Mouse (Mus musculus): Measurements from ENCODE around the gene Phf6. TPM values are rescaled to one million over a fixed set of nuclear protein-coding genes. Genes with fewer than 3 reads are reported as not detected.

The Phf6 gene
- polyA plus RNA-seq, 1 experiment from 2014 or later: 37.2 TPM

- H3K27ac ChIP-seq (ENCODE audit: low read depth): no peak overlapping the region
- DNase-seq (ENCODE audit: low spot score): no peak
Measured at GRCm38 (mm10) chrX:52961559-52962110, 49.6 kb downstream of the Phf6 start.

DNA sequence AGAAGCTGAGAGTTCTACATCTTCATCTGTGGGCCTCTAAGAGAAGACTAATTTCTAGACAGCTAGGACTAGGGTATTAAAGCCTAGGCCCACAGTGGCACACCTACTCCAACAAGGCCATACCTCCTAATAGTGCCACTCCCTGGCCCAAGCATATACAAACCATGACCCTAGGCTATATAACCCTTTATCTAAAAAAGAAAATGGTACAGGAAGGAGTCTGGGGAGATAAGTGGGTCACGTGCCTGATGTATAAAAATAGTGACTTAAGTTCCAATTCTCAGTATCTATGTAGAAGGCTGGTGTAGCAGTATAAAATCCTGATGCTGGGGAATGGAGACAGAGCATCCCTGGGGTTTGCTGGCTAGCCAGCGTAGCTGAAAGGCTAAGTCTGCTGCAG, 53.1 kb downstream of the Phf6 start:
- WGBS: 84% methylated on average over 2 of the region's 2 CpGs
- H3K4me2 ChIP-seq (ENCODE audit: low read length): no peak overlapping the region
- H3K9me3 ChIP-seq (ENCODE audit: control insufficient read depth, low read length): no peaks in the 10 kb centered on the region
- no peaks in the 10 kb centered on the region for H3K27me3 ChIP-seq (replicated peaks; ENCODE audit: control insufficient read depth, insufficient read depth, low read length)
- no peak overlapping the region for H3K9ac ChIP-seq (ENCODE audit: low read length)
- H3K36me3 ChIP-seq (ENCODE audit: control insufficient read depth, insufficient read depth, low read length): no peaks in the 10 kb centered on the region
- no peaks in the 10 kb centered on the region for H3K4me1 ChIP-seq (replicated peaks; ENCODE audit: control insufficient read depth, insufficient read depth, low read length)
- no peak overlapping the region for H3K4me3 ChIP-seq (ENCODE audit: low read depth, low read length)
- DNase-seq (ENCODE audit: low spot score) (no peak), ATAC-seq (replicated peaks; ENCODE audit: low FRiP score, low TSS enrichment, low read depth) (no peak)
- no peak overlapping the region for H3K27ac ChIP-seq (ENCODE audit: low read depth)

More at GRCm38 (mm10) chrX:52961559-52962110, 49.6 kb downstream of the Phf6 start:
- H3K4me1 ChIP-seq (replicated peaks; ENCODE audit: control insufficient read depth, insufficient read depth, low read length): no peaks in the 10 kb centered on the region
- H3K36me3 ChIP-seq (ENCODE audit: control insufficient read depth, insufficient read depth, low read length): no peaks in the 10 kb centered on the region
- no peaks in the 10 kb centered on the region for H3K27me3 ChIP-seq (replicated peaks; ENCODE audit: control insufficient read depth, insufficient read depth, low read length)
- H3K4me2 ChIP-seq (ENCODE audit: low read length): no peak overlapping the region
- WGBS: 54% methylated on average over 5 of the region's 5 CpGs
- no peak overlapping the region for H3K9ac ChIP-seq (ENCODE audit: low read length)
- H3K9me3 ChIP-seq (ENCODE audit: control insufficient read depth, low read length): no peaks in the 10 kb centered on the region
- no peak overlapping the region for H3K4me3 ChIP-seq (ENCODE audit: low read depth, low read length)
- ATAC-seq (replicated peaks; ENCODE audit: low FRiP score, low TSS enrichment, low read depth): no peak

DNA sequence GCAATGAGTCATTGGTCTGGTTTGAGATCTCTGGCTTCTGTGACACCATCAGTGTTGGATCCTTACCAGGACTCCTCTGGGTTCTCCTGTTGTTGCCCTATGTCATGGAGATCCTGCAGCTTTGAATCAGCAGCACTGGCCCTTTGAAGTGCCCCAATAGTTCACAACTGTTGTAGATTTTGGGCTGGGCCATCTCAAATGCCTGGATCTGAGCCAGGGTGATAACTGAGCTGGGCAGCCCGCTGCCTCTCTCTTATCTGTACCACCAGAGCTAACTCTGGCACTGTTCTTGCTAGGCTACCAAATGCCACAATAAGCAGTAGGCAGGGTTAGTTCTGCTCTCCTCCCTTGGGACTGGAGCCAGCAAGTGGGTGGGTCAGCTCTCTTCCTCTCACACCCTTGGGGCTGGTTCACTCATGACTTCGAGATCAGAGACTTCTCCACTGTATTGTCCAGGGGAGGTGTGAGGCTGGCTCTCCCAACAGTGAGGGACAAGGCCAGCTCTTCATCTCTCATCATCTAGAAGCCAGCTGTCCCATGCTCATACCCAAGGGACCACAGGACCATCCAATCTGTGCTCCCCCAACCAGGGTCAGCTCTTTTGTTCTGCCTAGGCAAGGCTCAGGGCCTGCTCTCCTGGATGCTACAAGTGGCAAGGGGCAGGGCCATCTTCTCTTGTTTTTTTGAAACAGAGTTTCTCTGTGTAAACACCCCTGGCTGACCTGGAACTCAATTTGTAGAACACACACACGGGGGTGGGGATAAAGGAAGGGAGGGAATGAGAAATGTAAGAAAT, 59.3 kb downstream of the Phf6 start:
- Histone ChIP-seq H3K4me3 (ENCODE audit: low read depth, low read length) (no peak overlapping the region), H3K9me3 (ENCODE audit: control insufficient read depth, low read length) (no peaks in the 10 kb centered on the region), H3K4me1 (replicated peaks; ENCODE audit: control insufficient read depth, insufficient read depth, low read length) (no peaks in the 10 kb centered on the region), H3K4me2 (ENCODE audit: low read length) (no peak overlapping the region), H3K27ac (ENCODE audit: low read depth) (no peak overlapping the region), H3K9ac (ENCODE audit: low read length) (no peak overlapping the region), H3K36me3 (ENCODE audit: control insufficient read depth, insufficient read depth, low read length) (no peaks in the 10 kb centered on the region), H3K27me3 (replicated peaks; ENCODE audit: control insufficient read depth, insufficient read depth, low read length) (no peaks in the 10 kb centered on the region)
- ATAC-seq (replicated peaks; ENCODE audit: low FRiP score, low TSS enrichment, low read depth) (no peak), DNase-seq (ENCODE audit: low spot score) (no peak)
- 53% methylated on average over 3 of the region's 3 CpGs for WGBS

- Histone ChIP-seq H3K4me2 (ENCODE audit: low read length) (no peak overlapping the region), H3K36me3 (ENCODE audit: control insufficient read depth, insufficient read depth, low read length) (no peaks in the 10 kb centered on the region), H3K27me3 (replicated peaks; ENCODE audit: control insufficient read depth, insufficient read depth, low read length) (no peaks in the 10 kb centered on the region), H3K9ac (ENCODE audit: low read length) (no peak overlapping the region), H3K4me3 (ENCODE audit: low read depth, low read length) (no peak overlapping the region), H3K9me3 (ENCODE audit: control insufficient read depth, low read length) (no peaks in the 10 kb centered on the region), H3K4me1 (replicated peaks; ENCODE audit: control insufficient read depth, insufficient read depth, low read length) (no peaks in the 10 kb centered on the region), H3K27ac (ENCODE audit: low read depth) (no peak overlapping the region)
- WGBS: 95% methylated on average over 1 of the region's 1 CpGs
- ATAC-seq (replicated peaks; ENCODE audit: low FRiP score, low TSS enrichment, low read depth): no peak
- no peak for DNase-seq (ENCODE audit: low spot score)
Measured at GRCm38 (mm10) chrX:52972129-52972528, 60.1 kb downstream of the Phf6 start.

- whole genome bisulfite sequencing: 95% methylated on average over 1 of the region's 1 CpGs
- no peak for ATAC-seq (replicated peaks; ENCODE audit: low FRiP score, low TSS enrichment, low read depth)
- no peak overlapping the region for H3K4me2 ChIP-seq (ENCODE audit: low read length)
- H3K36me3 ChIP-seq (ENCODE audit: control insufficient read depth, insufficient read depth, low read length): no peaks in the 10 kb centered on the region
- no peak overlapping the region for H3K9ac ChIP-seq (ENCODE audit: low read length)
- no peaks in the 10 kb centered on the region for H3K27me3 ChIP-seq (replicated peaks; ENCODE audit: control insufficient read depth, insufficient read depth, low read length)
- no peak overlapping the region for H3K27ac ChIP-seq (ENCODE audit: low read depth)
- H3K4me1 ChIP-seq (replicated peaks; ENCODE audit: control insufficient read depth, insufficient read depth, low read length): no peaks in the 10 kb centered on the region
- H3K4me3 ChIP-seq (ENCODE audit: low read depth, low read length): no peak overlapping the region
- DNase-seq (ENCODE audit: low spot score): no peak
- H3K9me3 ChIP-seq (ENCODE audit: control insufficient read depth, low read length): no peaks in the 10 kb centered on the region
Measured at GRCm38 (mm10) chrX:52972680-52973079, 60.6 kb downstream of the Phf6 start.

GRCm38 (mm10) chrX:52978576-52978975, 66.5 kb downstream of the Phf6 start:
- Histone ChIP-seq H3K27me3 (replicated peaks; ENCODE audit: control insufficient read depth, insufficient read depth, low read length) (no peaks in the 10 kb centered on the region), H3K4me2 (ENCODE audit: low read length) (no peak overlapping the region), H3K36me3 (ENCODE audit: control insufficient read depth, insufficient read depth, low read length) (no peaks in the 10 kb centered on the region), H3K9ac (ENCODE audit: low read length) (no peak overlapping the region), H3K27ac (ENCODE audit: low read depth) (no peak overlapping the region), H3K9me3 (ENCODE audit: control insufficient read depth, low read length) (no peaks in the 10 kb centered on the region), H3K4me1 (replicated peaks; ENCODE audit: control insufficient read depth, insufficient read depth, low read length) (no peaks in the 10 kb centered on the region), H3K4me3 (ENCODE audit: low read depth, low read length) (no peak overlapping the region)
- ATAC-seq (replicated peaks; ENCODE audit: low FRiP score, low TSS enrichment, low read depth): no peak
- WGBS: 44% methylated on average over 1 of the region's 1 CpGs
- DNase-seq (ENCODE audit: low spot score): no peak

DNA sequence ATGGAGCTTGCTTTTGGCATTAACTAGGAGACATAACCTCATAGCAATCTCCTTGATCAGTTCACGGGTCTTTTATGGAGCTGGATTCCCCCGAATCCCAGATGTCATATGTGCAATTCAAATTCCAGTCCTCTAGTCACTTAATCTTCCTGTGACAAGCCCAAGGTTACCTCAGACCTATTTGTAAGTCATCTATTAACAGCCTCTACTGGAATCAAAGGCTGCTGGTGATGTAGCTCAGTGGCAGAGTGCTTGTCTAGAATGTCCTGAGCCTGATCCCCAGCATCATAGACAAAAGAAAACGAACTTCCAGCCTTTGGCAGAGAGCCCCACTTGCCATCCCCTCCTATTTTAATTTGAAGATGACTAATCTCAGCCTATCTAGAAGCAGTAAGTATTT, 69.3 kb downstream of the Phf6 start:
- DNase-seq (ENCODE audit: low spot score): no peak
- Histone ChIP-seq H3K4me1 (replicated peaks; ENCODE audit: control insufficient read depth, insufficient read depth, low read length) (no peaks in the 10 kb centered on the region), H3K9me3 (ENCODE audit: control insufficient read depth, low read length) (no peaks in the 10 kb centered on the region), H3K4me2 (ENCODE audit: low read length) (no peak overlapping the region), H3K36me3 (ENCODE audit: control insufficient read depth, insufficient read depth, low read length) (no peaks in the 10 kb centered on the region), H3K4me3 (ENCODE audit: low read depth, low read length) (no peak overlapping the region), H3K9ac (ENCODE audit: low read length) (no peak overlapping the region), H3K27me3 (replicated peaks; ENCODE audit: control insufficient read depth, insufficient read depth, low read length) (no peaks in the 10 kb centered on the region), H3K27ac (ENCODE audit: low read depth) (no peak overlapping the region)
- WGBS: 73% methylated on average over 3 of the region's 3 CpGs
- ATAC-seq (replicated peaks; ENCODE audit: low FRiP score, low TSS enrichment, low read depth): no peak

- Histone ChIP-seq H3K4me1 (replicated peaks; ENCODE audit: control insufficient read depth, insufficient read depth, low read length) (peaks cover 7% of the 10 kb centered on the region), H3K4me2 (ENCODE audit: low read length) (peak within 1 kb of the TSS; percentile 52), H3K27ac (ENCODE audit: low read depth) (peak within 1 kb of the TSS; percentile 91), H3K9me3 (ENCODE audit: control insufficient read depth, low read length) (no peaks in the 10 kb centered on the region), H3K4me3 (ENCODE audit: low read depth, low read length) (peak within 1 kb of the TSS; percentile 58), H3K36me3 (ENCODE audit: control insufficient read depth, insufficient read depth, low read length) (no peaks in the 10 kb centered on the region), H3K27me3 (replicated peaks; ENCODE audit: control insufficient read depth, insufficient read depth, low read length) (no peaks in the 10 kb centered on the region), H3K9ac (ENCODE audit: low read length) (peak within 1 kb of the TSS; percentile 81)
- ATAC-seq (replicated peaks; ENCODE audit: low FRiP score, low TSS enrichment, low read depth) (peak; percentile 92), DNase-seq (ENCODE audit: low spot score) (peak; percentile 85)
- WGBS: 10% methylated on average over 50 of the region's 72 CpGs
Measured at GRCm38 (mm10) chrX:52987905-52988783, 76.1 kb downstream of the Phf6 start, which contains the start of gene Hprt. TSS of gene Hprt (plus strand) at chrX:52988137.
